Mouse (Mus musculus): ENCODE data around the gene Plac8. TPM values are rescaled to one million over a fixed set of nuclear protein-coding genes. Genes with fewer than 3 reads are reported as not detected.

The Plac8 gene
- polyA plus RNA-seq, 1 experiment from 2014 or later, result 1.4 TPM

DNA sequence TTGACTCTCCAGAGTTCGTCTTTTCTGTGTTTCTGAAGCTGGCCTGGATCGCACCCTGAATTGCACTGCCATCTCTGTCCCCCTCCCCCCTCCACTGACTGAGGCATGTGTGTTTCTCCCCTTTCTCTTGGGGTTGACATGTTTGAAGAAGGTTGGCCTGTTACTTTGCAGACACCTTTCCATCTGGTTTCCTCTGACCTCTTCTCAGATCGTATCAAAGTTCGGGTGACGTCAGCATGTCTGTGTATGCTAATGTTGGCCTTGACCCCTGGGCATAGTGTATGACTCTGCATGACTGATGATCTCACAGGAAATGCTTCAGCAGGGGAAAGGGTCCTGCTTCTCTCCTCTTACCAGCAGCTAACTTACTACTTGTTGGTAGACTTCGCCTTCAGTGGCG is 11.0 kb upstream of the Plac8 start:
- Histone ChIP-seq H3K4me2 (replicated peaks) (no peak overlapping the region), H3K36me3 (replicated peaks; ENCODE audit: control insufficient read depth, insufficient read depth) (no peaks in the 10 kb centered on the region), H3K4me1 (replicated peaks; ENCODE audit: control insufficient read depth, insufficient read depth, low read length) (no peaks in the 10 kb centered on the region), H3K9me3 (ENCODE audit: control insufficient read depth, low read length) (no peaks in the 10 kb centered on the region), H3K27ac (no peak overlapping the region), H3K27me3 (ENCODE audit: control insufficient read depth, insufficient read depth, low read length) (no peaks in the 10 kb centered on the region), H3K4me3 (replicated peaks; ENCODE audit: low read length) (no peak overlapping the region), H3K9ac (no peak overlapping the region)
- WGBS, result 92% methylated on average over 7 of the region's 7 CpGs
- ATAC-seq (ENCODE audit: low FRiP score) (no peak), DNase-seq (ENCODE audit: low spot score) (no peak)

DNA sequence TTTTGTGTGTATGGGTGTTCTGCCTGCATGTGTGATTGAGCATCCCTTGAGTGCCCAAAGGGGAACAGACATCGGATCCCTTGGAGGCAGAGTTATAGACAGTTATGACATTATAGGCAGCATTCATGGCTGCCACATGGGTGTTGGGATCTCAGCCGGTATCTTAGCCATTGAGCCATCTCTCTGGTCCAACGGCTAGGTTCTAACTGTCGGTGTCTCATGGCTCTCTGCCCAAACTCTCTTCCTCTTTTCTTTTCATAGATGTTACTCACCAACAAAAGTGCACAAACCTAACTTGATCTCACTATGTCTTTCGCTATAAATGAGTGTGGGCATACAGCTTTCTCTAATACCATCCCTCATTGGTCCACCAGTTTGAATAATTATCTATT is 10.4 kb upstream of the Plac8 start:
- Histone ChIP-seq H3K36me3 (replicated peaks; ENCODE audit: control insufficient read depth, insufficient read depth) (no peaks in the 10 kb centered on the region), H3K27ac (no peak overlapping the region), H3K27me3 (ENCODE audit: control insufficient read depth, insufficient read depth, low read length) (no peaks in the 10 kb centered on the region), H3K9ac (no peak overlapping the region), H3K4me1 (replicated peaks; ENCODE audit: control insufficient read depth, insufficient read depth, low read length) (no peaks in the 10 kb centered on the region), H3K4me2 (replicated peaks) (no peak overlapping the region), H3K4me3 (replicated peaks; ENCODE audit: low read length) (no peak overlapping the region), H3K9me3 (ENCODE audit: control insufficient read depth, low read length) (no peaks in the 10 kb centered on the region)
- DNase-seq (ENCODE audit: low spot score) (no peak), ATAC-seq (ENCODE audit: low FRiP score) (no peak)
- WGBS, result 98% methylated on average over 5 of the region's 5 CpGs

DNA sequence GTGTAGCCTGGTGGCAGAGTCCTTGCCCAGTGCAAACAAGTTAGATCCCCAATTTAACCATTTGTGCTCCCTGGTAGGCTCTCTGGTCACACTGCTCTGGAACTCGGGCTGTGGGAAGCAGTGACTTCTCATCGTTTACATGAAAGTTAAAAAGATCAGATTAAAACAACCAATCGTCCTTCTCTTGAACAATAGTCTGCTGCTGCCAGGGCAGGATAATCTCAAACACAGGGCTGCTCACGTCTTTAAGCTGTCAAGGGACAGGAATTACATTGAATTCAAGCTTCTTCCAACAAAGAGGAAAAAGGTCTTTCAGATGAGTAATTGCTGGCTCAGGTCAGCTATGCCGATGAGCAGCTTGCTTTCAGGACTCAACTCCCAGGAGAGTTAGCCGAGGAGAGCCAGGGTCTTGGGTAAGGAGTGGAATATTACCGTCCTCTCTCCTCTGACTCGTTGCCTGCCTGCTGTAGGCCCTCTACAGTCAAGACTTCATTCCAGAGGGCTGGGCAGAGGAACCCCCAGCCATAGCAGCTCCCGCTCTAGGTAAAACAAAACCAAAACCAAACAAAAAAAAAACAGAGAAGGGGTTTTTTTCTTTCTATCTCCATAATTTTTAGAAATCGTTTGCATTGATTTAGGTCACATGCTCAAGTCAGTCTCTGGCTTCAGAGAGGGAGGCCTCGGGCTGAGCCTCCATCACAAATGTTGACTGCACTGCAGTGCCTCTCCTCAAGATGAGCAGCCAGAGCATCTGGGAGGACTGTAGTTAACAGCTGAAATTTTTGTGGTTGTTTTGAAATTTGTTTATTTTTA is 9.8 kb upstream of the Plac8 start:
- H3K27ac ChIP-seq, result no peak overlapping the region
- no peak for ATAC-seq (ENCODE audit: low FRiP score)

DNA sequence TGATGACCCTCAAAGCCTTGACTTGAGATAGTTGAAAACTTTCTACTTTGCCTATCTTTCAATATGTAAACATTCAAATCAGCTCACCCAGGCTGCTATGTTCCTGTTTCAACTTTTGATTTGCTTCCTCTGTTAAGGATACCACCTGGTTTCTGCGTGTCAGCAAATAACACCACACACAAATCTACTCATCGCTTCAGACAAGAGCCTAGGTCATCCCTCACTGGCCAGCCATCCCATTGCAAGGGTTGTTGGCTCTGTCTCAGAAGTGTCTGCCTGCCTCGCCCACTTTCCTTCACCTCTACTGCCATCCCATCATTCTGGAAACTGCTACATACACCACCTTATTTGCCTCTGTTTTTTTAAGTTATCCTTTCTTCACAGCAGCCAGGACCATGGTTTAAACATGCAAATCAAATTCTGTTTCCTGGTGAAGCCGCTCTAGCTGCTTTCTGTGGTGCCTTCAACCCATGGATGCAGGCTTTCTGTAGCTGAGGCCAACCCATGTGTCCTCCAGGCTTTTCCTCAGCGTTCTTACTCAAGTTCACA is 6.9 kb upstream of the Plac8 start:
- no peaks in the 10 kb centered on the region for H3K27me3 ChIP-seq (ENCODE audit: control insufficient read depth, insufficient read depth, low read length)
- no peak overlapping the region for H3K9ac ChIP-seq
- ATAC-seq (ENCODE audit: low FRiP score) (no peak), DNase-seq (ENCODE audit: low spot score) (no peak)
- no peak overlapping the region for H3K4me3 ChIP-seq (replicated peaks; ENCODE audit: low read length)
- H3K4me1 ChIP-seq (replicated peaks; ENCODE audit: control insufficient read depth, insufficient read depth, low read length), result no peaks in the 10 kb centered on the region
- no peaks in the 10 kb centered on the region for H3K36me3 ChIP-seq (replicated peaks; ENCODE audit: control insufficient read depth, insufficient read depth)
- H3K4me2 ChIP-seq (replicated peaks), result no peak overlapping the region
- 87% methylated on average over 5 of the region's 5 CpGs for WGBS
- H3K9me3 ChIP-seq (ENCODE audit: control insufficient read depth, low read length), result no peaks in the 10 kb centered on the region
- H3K27ac ChIP-seq, result no peak overlapping the region

More for the DNA sequence above, 9.8 kb upstream of the Plac8 start:
- H3K27me3 ChIP-seq (ENCODE audit: control insufficient read depth, insufficient read depth, low read length), result no peaks in the 10 kb centered on the region
- no peak overlapping the region for H3K4me2 ChIP-seq (replicated peaks)
- H3K4me1 ChIP-seq (replicated peaks; ENCODE audit: control insufficient read depth, insufficient read depth, low read length), result no peaks in the 10 kb centered on the region
- no peaks in the 10 kb centered on the region for H3K36me3 ChIP-seq (replicated peaks; ENCODE audit: control insufficient read depth, insufficient read depth)
- H3K9ac ChIP-seq, result no peak overlapping the region
- WGBS, result 70% methylated on average over 11 of the region's 11 CpGs
- H3K9me3 ChIP-seq (ENCODE audit: control insufficient read depth, low read length), result no peaks in the 10 kb centered on the region
- H3K4me3 ChIP-seq (replicated peaks; ENCODE audit: low read length), result no peak overlapping the region
- DNase-seq (ENCODE audit: low spot score), result no peak

DNA sequence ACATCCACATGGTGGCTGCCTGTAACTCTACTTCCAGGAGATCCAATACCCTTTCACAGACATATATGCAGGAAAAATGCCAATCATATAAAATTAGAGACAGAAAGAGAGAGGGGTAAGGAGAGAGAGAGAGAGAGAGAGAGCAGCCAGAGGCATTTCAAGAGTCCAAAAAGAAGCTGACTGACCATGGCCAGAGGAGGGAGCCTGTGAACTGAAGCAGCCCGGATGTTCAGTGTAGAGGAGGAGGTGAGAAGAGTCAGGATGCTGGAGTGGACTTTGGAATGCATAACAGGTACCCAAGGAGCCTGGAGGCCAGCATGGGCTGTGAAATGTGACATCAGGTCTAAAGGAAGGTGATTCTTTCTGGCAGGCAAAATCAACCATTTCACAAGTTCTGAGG is 2.7 kb upstream of the Plac8 start:
- Histone ChIP-seq H3K36me3 (replicated peaks; ENCODE audit: control insufficient read depth, insufficient read depth) (no peaks in the 10 kb centered on the region), H3K4me1 (replicated peaks; ENCODE audit: control insufficient read depth, insufficient read depth, low read length) (no peaks in the 10 kb centered on the region), H3K27me3 (ENCODE audit: control insufficient read depth, insufficient read depth, low read length) (no peaks in the 10 kb centered on the region), H3K4me3 (replicated peaks; ENCODE audit: low read length) (no peak overlapping the region), H3K27ac (no peak overlapping the region), H3K9ac (no peak overlapping the region), H3K4me2 (replicated peaks) (no peak overlapping the region), H3K9me3 (ENCODE audit: control insufficient read depth, low read length) (no peaks in the 10 kb centered on the region)
- WGBS, result 67% methylated on average over 1 of the region's 1 CpGs
- ATAC-seq (ENCODE audit: low FRiP score) (no peak), DNase-seq (ENCODE audit: low spot score) (no peak)

DNA sequence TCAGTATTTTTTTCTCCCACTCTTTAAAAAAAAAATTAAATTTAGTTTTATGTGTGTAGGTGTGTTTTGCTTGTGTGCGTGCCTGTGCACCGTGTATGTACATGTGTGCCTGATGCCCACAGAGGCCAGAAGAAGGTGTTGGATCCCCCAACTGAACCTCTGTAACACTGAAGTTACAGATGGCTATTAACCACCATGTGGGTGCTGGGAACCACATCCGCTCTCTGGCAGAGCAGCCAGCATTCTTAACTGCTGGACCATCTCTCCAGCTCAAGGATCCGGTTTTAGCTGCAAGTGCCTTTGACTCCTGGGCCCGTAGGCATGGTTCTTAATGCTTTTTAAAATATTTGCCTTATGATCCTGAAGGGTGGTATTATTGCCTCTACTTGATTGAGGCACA is 1.2 kb upstream of the Plac8 start:
- Histone ChIP-seq H3K4me1 (replicated peaks; ENCODE audit: control insufficient read depth, insufficient read depth, low read length) (no peaks in the 10 kb centered on the region), H3K27me3 (ENCODE audit: control insufficient read depth, insufficient read depth, low read length) (no peaks in the 10 kb centered on the region), H3K4me3 (replicated peaks; ENCODE audit: low read length) (no peak overlapping the region), H3K27ac (no peak overlapping the region), H3K36me3 (replicated peaks; ENCODE audit: control insufficient read depth, insufficient read depth) (no peaks in the 10 kb centered on the region), H3K4me2 (replicated peaks) (no peak overlapping the region), H3K9ac (no peak overlapping the region), H3K9me3 (ENCODE audit: control insufficient read depth, low read length) (no peaks in the 10 kb centered on the region)
- DNase-seq (ENCODE audit: low spot score) (no peak), ATAC-seq (ENCODE audit: low FRiP score) (no peak)
- 91% methylated on average over 5 of the region's 5 CpGs for WGBS

DNA sequence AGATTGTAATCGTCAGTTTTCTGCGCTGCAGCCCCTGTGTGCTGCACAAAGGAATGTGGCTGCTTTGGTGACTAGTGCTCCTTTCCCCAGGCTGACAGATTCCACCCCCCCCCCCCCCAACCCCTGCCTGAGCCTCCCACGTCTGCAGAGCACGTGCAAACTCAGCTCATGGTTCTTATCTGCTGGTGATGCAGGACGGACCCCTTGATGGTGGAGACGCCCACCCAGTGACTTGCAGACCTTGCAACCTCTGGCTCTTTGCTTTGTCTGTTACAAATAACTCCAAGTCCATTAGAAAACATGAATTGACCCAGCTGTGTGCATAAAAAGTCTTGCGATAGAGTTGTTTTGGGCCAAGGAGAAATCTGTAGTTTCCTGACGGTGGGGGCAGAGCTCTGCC is 1.3 kb downstream of the Plac8 start:
- Histone ChIP-seq H3K27me3 (ENCODE audit: control insufficient read depth, insufficient read depth, low read length) (no peaks in the 10 kb centered on the region), H3K4me2 (replicated peaks) (no peak overlapping the region), H3K4me1 (replicated peaks; ENCODE audit: control insufficient read depth, insufficient read depth, low read length) (no peaks in the 10 kb centered on the region), H3K9ac (no peak overlapping the region), H3K9me3 (ENCODE audit: control insufficient read depth, low read length) (no peaks in the 10 kb centered on the region), H3K4me3 (replicated peaks; ENCODE audit: low read length) (no peak overlapping the region), H3K36me3 (replicated peaks; ENCODE audit: control insufficient read depth, insufficient read depth) (no peaks in the 10 kb centered on the region), H3K27ac (no peak overlapping the region)
- 40% methylated on average over 8 of the region's 8 CpGs for WGBS
- no peak for ATAC-seq (ENCODE audit: low FRiP score)
- no peak for DNase-seq (ENCODE audit: low spot score)

DNA sequence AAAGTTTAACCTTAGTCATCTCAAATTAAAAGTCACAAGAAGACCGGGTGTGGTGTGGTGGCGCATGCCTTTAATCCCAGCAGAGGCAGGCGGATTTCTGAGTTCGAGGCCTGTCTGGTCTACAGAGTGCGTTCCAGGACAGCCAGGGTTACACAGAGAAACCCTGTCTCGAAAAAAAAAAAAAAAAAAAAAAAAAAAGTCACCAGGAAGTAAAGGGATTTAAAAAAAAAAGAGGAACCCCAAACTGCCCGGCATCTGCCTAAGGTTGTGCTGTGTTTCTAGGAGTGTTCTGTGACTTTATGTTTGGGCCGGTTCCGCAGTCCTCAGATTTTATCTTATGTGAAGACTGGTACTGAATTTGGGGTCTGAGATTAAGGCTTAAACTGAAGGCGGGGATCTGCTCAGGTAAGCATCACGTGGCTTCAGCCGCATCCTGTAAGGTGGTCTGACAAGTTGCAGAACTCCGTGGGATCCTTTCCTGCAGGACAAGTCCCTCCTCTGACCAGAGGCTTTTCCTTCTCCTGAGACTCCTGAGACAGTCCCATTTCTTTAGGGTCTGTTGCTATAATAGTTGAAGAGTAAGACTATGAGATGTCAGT is 1.9 kb downstream of the Plac8 start:
- Histone ChIP-seq H3K9ac (no peak overlapping the region), H3K9me3 (ENCODE audit: control insufficient read depth, low read length) (no peaks in the 10 kb centered on the region), H3K36me3 (replicated peaks; ENCODE audit: control insufficient read depth, insufficient read depth) (no peaks in the 10 kb centered on the region), H3K27ac (no peak overlapping the region), H3K4me1 (replicated peaks; ENCODE audit: control insufficient read depth, insufficient read depth, low read length) (no peaks in the 10 kb centered on the region), H3K4me3 (replicated peaks; ENCODE audit: low read length) (no peak overlapping the region), H3K27me3 (ENCODE audit: control insufficient read depth, insufficient read depth, low read length) (no peaks in the 10 kb centered on the region), H3K4me2 (replicated peaks) (no peak overlapping the region)
- DNase-seq (ENCODE audit: low spot score), result no peak
- no peak for ATAC-seq (ENCODE audit: low FRiP score)
- WGBS, result 75% methylated on average over 13 of the region's 13 CpGs

DNA sequence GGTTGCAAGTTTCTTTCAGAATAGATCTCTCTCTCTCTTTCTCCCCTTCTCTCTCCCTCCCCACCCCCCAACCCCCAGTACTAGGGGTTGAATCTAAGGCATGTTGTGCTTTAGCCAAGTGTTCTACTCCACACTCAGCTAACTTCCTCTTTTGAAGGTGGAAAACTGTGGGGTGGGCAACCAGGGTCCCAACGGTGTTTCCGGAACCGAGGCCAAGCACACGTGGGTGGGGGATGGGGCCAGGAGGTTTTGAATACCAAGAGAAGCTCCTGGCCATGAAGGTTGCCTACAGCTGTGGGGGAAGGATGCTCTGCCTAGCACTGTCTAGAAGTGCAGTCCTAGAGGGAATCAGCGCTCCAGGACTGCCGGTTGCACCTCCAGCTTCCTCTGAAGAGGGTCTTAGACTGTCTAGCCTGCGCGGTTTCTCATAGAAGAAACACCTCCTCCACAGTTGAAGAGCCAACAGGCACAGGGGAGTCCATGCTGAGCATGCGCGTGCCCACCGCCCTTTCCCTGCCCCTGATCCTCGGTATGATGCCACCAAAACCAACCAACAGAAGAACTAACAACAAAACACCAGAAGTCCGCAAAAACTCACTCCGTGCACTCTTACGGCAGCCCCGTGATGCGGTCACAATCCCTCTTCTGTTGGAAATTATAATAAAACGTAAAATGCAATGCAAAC is 2.7 kb downstream of the Plac8 start:
- H3K4me1 ChIP-seq (replicated peaks; ENCODE audit: control insufficient read depth, insufficient read depth, low read length), result no peaks in the 10 kb centered on the region
- DNase-seq (ENCODE audit: low spot score), result no peak
- WGBS, result 79% methylated on average over 18 of the region's 18 CpGs
- H3K4me3 ChIP-seq (replicated peaks; ENCODE audit: low read length), result no peak overlapping the region
- H3K36me3 ChIP-seq (replicated peaks; ENCODE audit: control insufficient read depth, insufficient read depth), result no peaks in the 10 kb centered on the region
- ATAC-seq (ENCODE audit: low FRiP score), result no peak
- no peak overlapping the region for H3K27ac ChIP-seq
- H3K9ac ChIP-seq, result no peak overlapping the region
- H3K27me3 ChIP-seq (ENCODE audit: control insufficient read depth, insufficient read depth, low read length), result no peaks in the 10 kb centered on the region
- H3K4me2 ChIP-seq (replicated peaks), result no peak overlapping the region
- H3K9me3 ChIP-seq (ENCODE audit: control insufficient read depth, low read length), result no peaks in the 10 kb centered on the region
